Mouse (Mus musculus): ENCODE data around the gene Jrkl. TPM values are rescaled to one million over a fixed set of nuclear protein-coding genes. Genes with fewer than 3 reads are reported as not detected.

The Jrkl gene
- total RNA-seq, 2 experiments from 2014 or later, result 6.2 to 8.6 TPM

Other genes starting within 250 kb of the Jrkl start
- 27.7 and 28.4 TPM in 2 replicates for gene Ccdc82, start 1.1 kb upstream of the Jrkl start, total RNA-seq (2015; ENCODE audit: low replicate concordance)
- gene Ccdc82, start 1.1 kb upstream of the Jrkl start, total RNA-seq (2017; ENCODE audit: low replicate concordance), result 32.6 and 40.8 TPM in 2 replicates
- gene Maml2, start 52.1 kb upstream of the Jrkl start, total RNA-seq (2015; ENCODE audit: low replicate concordance), result 0.63 TPM in 1 of 2 replicates, not detected in the other
- gene Maml2, start 52.1 kb upstream of the Jrkl start, total RNA-seq (2017; ENCODE audit: low replicate concordance), result under 0.01 and 0.70 TPM in 2 replicates
- gene Gm17571, start 200.9 kb upstream of the Jrkl start, total RNA-seq (2015; ENCODE audit: low replicate concordance), result not detected in 2 replicates
- not detected in 2 replicates for gene Gm17571, start 200.9 kb upstream of the Jrkl start, total RNA-seq (2017; ENCODE audit: low replicate concordance)

Measured in erythroblast, adult 5-6 weeks (primary cell).